Mouse (Mus musculus): ENCODE measurements around the gene Taf12.

The Taf12 gene

DNA sequence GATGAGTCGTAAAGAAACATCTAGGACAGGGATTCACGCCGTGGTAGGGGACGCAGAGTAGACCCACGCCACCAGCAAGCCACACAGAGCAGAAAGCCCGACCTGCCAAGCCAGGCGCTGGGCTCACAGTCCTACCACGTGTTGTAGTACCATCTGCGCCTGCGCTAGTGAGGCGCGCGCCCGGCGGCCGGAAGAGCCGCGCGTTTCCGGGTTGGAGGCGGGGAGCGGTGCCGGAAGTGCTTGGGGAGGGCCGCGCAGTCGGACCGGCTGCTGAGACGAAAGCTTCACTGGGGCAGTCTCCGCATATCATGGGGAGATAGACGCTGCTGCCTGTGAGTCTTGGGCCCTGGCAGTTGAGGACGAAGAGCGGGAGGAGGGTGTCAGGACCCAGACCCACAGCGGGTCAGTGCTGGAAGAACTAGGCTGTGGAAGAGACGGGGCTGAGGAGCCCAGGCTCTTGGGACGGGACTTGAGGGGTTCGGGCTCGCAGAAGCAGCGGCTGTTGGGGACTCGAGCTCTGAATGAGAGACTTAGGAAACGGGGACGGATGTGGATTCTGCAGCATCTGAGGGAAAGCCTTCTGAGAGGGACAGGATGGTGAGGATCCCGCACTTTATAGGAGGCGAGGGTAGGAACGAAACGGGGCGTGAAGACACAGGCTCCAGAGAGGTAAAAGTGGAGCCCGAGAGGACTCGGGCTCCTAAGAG, at the start of gene Taf12:
Taf12 (plus strand) TSS at position 220 of the 707 bp plus-strand sequence.
- peak; percentile 96 for DNase-seq

DNA sequence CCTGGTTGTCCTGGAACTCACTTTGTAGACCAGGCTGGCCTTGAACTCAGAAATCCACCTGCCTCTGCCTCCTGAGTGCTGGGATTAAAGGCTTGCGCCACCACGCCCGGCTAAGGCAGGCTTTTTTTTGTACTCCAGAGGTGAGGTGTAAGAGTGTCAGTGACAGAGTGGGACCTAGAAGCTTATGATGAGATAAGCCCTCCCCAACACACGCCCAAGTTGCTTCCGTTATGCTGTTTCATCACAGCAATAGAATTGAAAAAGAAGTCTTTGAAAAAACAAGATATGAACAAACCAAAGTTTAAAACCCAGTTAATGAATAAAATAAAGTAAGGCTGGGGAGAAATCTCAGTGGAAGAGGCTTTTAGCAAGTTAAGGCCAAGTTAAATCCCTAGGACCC, 43.8 kb upstream of the Taf12 start:
- no peak for DNase-seq

DNA sequence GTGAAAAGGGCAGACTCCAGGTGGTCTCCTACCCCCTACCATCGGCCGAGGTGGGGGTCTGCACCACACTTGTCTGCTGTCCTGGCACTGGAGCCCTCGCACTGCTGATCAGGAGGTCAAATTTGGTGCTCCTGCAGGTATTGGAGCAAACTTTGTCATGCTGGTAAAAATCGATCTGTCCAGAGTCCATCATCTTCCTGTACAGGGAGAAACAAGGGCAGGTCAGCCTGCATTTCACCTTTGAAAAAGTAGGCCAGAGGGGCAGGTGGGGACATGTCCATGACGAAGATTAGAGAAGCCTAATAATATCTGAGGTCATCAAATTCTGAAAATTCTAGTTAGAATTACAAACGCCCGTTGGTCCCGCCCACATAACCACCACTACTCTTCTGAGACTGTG, 39.5 kb upstream of the Taf12 start:
- DNase-seq = no peak

DNA sequence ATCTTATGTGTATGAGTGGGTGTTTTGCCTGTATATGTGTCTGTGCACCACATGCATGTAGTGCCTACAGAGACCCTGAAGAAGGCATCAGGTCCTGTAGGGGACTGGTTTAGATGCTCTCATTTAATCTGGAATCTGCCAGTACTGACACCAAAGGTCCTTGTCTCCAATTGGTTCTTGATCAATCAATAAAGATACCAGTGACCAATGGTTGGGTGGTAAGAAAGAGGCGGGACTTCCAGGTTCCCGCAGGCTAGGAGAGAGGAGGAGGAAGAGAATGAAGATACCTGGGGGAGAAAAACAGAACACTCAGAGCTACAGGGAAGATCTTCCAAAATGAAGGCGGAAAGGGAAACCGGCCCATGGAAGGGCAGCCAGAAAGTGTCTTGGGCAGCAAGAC, 35.8 kb upstream of the Taf12 start:
- peak; percentile 6 for DNase-seq

DNA sequence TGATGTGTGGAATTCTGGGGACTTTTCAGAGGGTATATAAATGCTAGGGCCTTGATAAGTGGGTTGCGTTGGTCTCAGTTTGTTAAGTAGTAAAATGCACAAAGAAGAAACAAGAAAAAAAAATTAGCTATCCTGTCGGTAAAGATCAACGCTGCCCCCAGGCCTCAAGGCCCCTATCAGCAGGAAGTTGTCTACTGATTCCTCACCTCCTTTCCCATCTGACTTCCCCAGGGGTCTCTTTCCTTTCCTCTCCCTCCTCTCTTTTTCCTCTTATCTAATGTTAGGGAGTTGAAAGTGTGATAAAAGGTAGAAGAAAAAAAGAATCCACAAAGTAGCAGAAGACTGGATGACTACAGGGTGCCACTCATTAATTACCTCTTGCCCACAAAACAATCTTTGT, 33.8 kb upstream of the Taf12 start:
- no peak for DNase-seq

DNA sequence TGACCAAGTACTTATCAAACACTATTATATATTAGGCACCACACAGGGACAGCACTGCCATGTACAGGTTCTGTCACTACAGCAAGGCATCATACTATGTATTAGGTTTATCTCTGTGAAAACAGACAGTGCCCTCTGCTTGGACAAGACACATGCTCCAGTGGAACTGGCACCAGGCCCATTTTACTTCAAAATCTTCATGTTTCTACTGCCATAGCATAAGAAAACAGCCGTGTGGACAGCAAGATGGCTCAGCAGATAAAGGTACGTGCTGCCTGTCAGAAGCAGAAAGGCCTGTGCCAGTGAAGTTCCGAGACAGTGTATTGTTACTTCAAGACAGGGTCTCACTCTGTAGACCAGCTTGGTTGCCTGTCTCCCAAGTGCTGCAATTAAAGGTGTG, 33.0 kb upstream of the Taf12 start:
- DNase-seq = no peak

DNA sequence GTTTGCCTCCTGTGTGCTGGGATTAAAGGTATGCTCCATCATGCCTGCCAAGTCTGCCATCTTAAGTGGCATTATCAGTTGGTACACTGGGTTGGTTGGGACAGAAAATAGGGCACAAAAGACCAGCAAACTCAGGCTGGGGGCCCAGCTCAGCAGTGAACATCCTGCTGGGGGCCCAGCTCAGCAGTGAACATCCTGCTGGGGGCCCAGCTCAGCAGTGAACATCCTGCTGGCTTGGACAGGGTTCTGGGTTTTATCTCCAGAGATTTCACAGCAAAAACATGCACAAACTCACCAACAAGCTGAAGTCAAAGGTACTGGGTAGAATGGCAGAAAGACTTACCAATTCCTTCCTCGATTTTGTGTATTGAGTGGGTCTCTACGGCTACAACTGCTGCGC, 28.5 kb upstream of the Taf12 start:
- no peak for DNase-seq

DNA sequence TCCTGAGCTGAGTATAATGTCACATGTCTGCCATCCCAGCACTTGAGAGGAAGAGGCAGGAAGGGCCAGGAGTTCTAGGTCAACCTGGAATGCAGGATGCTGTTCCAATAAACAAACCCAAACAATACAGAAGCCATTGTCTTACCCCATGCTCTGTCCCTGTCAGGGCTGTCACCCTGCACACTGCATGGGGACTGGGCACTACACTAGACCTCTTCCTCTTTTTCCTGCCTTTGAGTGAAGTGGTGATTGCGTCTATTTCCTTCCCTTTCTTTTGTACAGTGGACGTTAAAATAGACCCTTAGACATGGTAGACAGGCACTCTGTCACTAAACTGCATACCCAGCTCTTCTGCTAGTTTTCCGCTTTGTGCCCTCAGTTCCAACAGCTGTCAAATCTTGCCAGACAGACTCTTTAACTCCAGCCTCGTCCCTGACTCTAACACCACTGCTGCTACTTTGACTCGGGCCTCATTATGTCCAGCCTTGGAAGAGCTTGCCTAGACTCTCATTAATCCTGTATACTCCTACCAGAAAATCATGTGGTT, 26.7 kb upstream of the Taf12 start:
- no peak for DNase-seq

DNA sequence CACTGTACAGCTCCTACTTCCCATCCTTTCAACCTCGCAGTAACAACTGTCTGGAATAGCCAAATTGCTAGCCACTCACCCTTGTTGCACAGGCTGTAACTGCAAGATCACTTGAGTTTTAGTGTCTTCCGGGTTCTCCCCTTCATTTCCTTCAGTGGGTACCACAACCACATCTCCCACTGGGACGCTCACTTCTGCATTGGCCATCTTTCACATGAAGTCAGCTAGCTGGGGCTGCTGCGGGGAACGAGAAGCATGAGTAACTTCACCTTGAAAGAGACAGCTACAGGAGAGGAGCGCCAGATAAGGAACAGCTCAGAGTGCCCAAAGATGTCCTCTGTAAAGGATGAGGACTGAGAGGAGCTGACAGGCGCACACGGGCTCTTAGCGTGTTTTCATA, 22.6 kb upstream of the Taf12 start:
- no peak for DNase-seq

DNA sequence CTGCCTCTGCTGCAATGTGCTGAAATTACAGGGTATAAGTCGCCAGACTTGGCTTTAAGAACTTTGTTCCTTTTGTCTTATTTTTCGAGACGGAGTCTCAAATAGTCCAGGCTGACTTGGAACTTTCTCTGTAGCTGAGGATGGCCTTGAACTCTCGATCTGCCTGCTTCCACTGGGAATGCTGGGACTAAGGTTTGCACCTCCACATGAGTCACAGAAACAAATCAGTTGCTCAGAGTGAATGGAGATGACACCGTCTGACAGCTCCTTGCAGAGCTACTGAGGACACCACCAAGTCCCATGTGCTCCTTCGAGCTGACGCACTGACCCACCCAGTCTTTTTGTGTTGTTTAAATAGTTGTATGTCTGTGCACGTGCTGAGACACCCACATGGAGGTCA, 21.0 kb upstream of the Taf12 start:
- DNase-seq = no peak

DNA sequence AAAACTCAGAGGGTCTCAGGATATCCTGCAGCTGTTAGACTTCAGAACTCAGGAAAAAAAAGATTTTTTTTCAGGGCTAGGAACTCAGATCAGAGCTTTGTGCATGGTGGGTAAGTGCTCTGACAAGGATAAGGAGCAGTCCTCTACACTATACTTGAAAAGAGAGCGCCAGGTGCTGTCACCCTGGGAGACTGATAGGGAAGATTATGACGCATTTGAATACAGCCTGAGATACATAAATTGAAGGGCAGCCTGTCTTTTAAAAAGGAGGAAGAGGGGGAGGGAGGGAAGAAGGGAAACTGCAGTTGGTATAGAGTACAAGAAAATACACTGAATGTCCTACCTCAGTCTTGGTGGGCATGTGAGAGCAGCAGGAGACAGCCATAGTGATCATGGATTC, 20.6 kb upstream of the Taf12 start:
- no peak for DNase-seq

DNA sequence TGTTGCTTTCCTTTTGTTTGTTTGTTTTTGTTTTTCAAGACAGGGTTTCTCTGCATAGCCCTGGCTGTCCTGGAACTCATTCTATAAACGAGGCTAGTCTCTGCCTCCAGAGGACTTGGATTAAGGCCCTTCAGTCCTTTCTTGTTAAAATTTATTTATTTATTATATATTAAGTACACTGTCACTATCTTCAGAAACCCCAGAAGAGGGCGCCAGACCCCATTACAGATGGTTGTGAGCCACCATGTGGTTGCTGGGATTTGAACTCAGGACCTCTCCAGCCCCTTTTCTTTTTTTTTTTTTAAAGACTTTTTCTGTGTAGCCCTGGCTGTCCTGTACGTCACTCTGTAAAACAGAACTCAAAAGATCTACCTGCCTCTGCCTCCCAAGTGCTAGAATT, 19.2 kb upstream of the Taf12 start:
- no peak for DNase-seq

DNA sequence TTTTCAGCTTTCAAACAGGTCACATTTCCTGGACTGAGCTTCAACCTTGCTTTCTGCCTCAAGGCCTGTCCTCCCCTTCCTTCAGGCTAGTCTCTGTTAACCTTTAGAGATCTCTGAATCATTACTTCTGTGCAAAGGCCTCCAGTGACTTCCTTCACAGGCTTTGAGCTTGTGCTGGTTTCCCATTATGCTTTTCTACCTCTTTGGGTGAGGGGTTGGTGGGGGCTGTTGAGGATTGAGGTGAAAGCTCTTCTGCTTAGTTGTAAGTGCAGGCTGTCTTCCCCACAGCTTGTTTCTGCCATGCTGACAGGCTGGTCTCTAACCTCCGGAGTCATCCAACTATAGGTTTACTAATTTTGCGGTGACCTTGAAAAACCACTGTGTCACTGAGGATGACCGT, 17.8 kb upstream of the Taf12 start:
- DNase-seq = no peak

DNA sequence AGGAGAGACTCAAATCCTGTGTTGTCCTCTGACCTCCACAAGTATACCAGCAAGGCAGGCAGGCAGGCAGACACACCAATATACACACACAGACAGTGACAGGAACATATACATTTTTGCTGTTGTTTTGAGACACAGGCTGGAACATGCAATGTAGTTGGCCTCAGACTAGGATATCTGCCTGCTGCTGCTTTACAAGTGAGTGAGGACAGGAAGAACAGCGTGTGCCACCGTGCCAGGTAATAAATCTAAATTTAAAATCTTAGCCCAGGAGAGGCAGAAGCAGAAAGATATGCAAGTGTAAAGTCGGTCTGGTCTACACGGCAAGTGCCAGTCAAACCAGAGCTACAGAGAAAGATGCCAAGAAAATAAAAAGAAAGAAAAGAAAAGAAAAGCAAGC, 14.9 kb upstream of the Taf12 start:
- no peak for DNase-seq

DNA sequence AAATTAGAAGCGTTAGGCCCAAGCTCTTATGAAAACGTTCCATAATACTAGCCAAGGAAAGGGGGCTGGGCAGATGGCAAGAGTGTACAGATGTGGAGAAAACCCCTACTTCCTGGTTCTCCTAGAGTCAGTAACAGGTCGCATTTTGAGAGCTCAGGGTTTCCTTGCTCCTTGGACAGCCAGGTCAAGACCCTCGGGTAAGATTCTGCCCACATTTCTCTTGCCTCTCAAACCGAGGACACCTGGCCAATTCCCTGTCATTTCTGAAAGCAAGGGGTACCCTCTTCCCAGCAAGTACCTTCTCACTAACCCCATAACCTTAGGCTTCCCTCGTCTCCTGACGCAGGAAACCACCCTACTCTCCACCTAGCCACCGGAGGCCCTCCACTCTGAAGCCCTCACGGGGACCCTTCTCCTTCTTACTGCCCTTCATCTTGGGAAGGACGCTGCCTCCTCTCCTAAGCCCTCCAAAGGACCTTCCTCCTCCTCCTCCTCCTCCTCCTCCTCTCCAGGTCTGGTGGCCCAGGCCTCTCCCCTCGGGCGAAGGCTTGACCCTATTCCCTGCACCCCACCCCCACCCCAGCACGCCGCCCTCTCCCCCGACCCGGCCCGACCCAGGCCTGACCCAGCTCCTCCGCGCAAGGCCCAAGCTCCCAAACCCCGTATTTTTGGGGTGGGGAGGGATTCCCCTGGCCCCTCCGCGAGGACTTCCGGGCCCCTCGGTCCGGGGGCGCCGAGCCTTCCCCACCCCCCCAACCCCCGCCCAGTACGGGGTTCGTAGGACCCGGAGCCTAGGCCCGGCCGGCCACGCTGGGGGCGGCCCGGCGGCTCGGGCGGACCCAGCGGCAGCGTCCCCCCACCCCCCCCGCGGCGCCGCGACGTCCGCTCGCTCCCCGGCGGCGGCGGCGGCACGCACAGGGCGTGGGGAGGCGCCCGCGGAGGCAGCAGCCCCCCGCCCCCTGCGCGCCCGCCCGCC, 13.5 kb upstream of the Taf12 start:
- DNase-seq = peak; percentile 80

DNA sequence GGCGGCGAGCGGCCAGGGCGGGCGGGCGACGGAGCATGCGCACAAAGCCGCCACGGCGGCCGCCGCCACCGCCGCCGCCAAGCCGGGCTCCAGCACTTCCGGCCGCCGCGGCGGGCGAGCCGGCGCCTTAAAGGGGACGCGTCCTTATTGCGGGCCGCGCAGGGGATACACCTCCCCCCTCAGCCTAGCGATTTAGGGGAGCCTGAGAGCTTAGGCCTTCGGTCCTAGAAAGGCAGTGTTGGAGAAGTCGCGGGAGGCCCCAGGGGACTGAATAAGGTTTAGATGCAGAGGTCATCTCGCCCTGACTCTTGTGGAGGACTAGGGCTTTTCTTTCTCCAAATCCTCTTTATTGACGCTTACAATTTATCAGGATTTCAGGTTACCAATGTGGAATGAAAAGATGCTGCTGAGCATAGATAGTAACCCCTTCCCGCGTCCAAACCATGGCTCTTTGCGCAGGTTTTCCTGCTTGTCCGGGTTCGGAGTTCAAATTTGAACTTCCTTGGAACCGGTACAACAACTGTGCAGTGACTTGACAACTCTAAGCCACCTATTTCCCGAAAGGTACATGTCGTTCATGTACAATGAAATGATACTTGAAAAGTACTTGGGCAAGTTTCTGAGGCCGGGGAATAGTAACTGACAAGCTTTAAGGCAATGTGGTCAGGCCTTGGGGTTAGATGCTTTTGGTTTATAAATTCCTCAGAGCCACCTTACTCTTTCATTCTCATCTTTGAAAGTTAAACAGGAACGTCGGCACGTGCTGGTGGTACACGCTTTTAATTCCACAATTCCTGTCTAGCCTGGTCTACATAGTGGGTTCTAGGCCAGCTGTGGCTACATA, 12.4 kb upstream of the Taf12 start, which contains the start of gene Gmeb1:
Gmeb1 (minus strand) TSS at position 89 of the 844 bp plus-strand sequence.
- peak; percentile 88 for DNase-seq

DNA sequence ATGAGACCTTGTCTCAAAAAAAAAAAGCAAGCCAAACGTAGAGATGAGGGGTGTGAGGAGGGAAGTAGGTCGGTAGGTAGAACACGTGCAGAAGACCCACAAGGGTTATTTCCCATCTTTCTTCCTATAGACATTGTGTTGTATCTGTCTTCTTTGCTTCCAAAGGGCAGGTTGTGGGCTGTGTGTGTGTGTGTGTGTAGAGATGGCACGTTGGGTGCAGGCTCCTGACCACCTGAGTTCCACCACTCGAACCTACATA, 11.9 kb upstream of the Taf12 start:
- DNase-seq = no peak

DNA sequence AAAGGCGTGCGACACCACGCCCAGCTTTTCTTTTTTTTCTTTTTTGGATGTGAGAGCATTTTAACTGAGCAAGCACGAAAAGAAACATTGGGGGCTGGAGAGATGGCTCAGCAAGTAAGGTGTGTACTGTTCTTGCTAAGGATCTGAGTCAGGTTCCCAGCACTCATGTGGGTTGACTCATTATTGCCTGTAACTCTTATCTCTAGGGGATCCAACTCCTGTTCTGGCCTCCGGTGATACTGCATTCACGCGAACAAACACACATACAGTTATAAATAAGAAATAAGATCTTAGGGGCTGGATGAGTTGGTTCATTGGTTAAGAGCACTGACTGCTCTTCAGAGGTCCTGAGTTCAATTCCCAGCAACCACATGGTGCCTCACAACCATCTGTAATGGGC, 10.9 kb upstream of the Taf12 start:
- DNase-seq = no peak

DNA sequence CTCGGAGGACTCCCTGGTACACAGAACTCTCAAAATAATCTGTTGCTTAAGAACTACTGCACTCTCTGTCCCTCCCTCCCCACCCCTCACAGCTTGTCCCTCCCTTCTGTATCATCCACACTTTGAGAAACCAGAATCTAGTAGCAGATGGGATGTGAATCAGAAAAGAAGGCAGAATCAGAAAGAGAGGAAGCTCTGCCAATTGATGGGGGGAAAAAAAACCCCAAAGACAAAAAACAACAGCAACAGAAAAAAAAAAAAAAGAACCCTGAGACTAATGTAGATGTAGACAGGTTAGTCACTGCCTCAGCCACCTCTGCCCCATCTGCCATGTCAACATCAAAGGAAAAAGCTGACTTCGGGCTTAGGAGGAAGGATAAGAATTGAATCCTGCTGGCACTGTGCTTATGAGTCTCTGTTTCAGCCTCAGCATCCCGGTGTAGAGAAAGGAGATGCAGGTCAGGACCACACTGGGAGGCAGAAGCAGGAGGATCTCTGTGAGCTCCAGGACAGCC, 7.3 kb upstream of the Taf12 start:
- DNase-seq = no peak

DNA sequence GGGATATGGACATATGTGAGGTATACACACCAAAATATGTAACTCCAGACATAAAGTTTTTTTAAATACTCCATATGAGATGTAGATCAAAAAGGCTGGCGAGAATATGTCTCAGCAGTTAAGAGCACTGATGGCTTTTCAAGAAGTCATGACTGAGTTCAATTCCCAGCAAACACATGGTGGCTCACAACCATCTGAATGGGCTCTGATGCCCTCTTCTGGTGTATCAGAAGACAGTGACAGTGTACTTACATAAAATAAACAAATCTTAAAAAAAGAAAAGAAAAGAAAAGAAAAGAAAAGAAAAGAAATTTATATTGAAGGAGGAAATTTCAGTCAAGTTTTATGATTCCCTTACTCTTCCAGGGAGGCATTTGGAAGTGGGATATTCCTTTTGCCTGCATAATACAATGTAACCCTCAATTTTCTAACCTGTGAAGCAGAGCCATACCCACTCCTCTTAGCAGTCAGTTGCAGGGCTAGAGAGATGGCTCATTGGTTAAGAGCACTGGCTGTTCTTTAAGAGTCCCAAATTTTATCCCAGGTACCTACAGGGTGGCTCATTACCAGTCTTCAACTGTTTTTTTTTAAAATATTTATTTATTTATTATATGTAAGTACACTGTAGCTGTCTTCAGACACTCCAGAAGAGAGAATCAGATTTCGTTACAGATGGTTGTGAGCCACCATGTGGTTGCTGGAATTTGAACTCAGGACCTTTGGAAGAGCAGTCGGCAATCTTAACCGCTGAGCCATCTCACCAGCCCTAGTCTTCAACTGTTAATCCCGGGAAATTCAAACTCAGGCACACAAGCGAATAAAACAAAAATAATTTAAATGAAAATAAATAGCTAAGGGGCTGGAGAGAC, 5.1 kb upstream of the Taf12 start:
- DNase-seq = peak; percentile 80

DNA sequence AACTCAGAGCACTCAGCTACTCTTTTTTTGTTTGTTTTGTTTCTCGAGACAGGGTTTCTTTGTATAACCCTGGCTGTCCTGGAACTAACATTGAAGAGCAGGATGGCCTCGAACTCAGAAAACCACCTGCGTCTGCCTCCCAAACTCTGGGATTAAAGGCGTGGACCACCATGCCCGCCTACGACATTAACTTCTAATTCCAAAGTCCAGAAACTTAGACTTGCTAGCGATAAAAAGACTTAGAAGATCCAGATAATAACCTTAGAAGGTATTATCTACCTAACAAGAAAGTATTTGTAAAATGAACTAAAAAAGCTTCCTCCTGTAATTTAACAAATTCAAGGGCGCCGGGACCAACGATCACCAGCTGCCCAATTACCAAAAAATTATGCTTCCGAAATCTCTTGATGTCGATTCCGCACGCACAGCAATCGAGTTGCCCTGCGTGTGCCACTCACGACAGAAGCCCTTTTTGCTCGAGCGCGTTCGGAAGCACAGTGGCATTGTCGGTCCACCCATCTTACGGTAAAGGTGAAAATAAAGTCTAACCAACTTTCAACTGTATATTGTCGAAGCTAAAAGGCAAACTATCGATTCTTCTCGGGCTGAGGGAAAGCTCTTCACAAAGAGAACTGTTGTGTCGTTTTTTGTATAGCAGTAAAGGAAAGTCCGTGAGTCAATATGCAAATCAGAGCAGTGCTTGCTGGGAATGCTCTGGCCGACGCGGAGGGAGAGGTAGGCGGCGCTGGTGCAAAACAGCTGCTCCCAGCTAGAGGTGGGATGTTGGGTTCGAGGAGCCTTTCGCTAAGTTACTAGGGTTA, 4.2 kb upstream of the Taf12 start:
- DNase-seq = peak; percentile 98

Data from retina, postnatal 1 day (tissue).